Mouse (Mus musculus) testis, adult 2 months (tissue): ENCODE results near the gene Sema7a. TPM values are rescaled to one million over a fixed set of nuclear protein-coding genes. Genes with fewer than 3 reads are reported as not detected.
A peak's percentile ranks its signal among the peaks of the same experiment; 100 is the strongest.

Experiments
- H3K27ac ChIP-seq: fragments of 200-500 bp; 2 replicates; pipeline ENCODE4 v1.5.1; 2012; ENCODE audit warnings: low read depth, low read length; ENCODE audit not compliant: control insufficient read depth, insufficient read depth
- H3K27me3 ChIP-seq: fragments of 200-500 bp; 2 replicates; pipeline ENCODE4 v1.6.1; 2012; ENCODE audit warnings: mild to moderate bottlenecking, low read length, moderate library complexity; ENCODE audit not compliant: control insufficient read depth, insufficient read depth
- H3K36me3 ChIP-seq: fragments of 200-500 bp; 2 replicates; pipeline ENCODE4 v1.6.1; 2012; ENCODE audit warnings: mild to moderate bottlenecking, low read length; ENCODE audit not compliant: control insufficient read depth, insufficient read depth
- H3K4me1 ChIP-seq: fragments of 200-500 bp; 2 replicates; pipeline ENCODE4 v1.6.1; 2012; ENCODE audit warnings: low read length; ENCODE audit not compliant: control insufficient read depth, insufficient read depth
- H3K4me3 ChIP-seq: fragments of 200-500 bp; 2 replicates; pipeline ENCODE4 v1.5.1; 2012; ENCODE audit warnings: low read depth, mild to moderate bottlenecking, low read length, moderate library complexity, mixed read lengths; ENCODE audit not compliant: control insufficient read depth
- CTCF ChIP-seq: fragments of 200-500 bp; IDR thresholded peaks from 2 replicates; pipeline ENCODE4 v1.5.1; 2012; ENCODE audit warnings: low read depth, mild to moderate bottlenecking, inconsistent platforms, low read length, moderate library complexity; ENCODE audit not compliant: control insufficient read depth, insufficient read depth, insufficient replicate concordance
- POLR2A ChIP-seq: fragments of 200-500 bp; IDR thresholded peaks from 2 replicates; pipeline ENCODE4 v1.6.1; 2012; ENCODE audit warnings: low read depth, mild to moderate bottlenecking, inconsistent platforms, low read length, moderate library complexity; ENCODE audit not compliant: control insufficient read depth
- polyA plus RNA-seq: library from polyadenylated mRNA; depleted of rRNA; stranded (reverse); fragments of >200 nt; gene quantifications from 2 replicates; pipeline ENCODE4 v1.2.3, GENCODE M21; 2012; rRNA removed

Gene Sema7a
- polyA plus RNA-seq, 1 experiment: 27.9 TPM

DNA sequence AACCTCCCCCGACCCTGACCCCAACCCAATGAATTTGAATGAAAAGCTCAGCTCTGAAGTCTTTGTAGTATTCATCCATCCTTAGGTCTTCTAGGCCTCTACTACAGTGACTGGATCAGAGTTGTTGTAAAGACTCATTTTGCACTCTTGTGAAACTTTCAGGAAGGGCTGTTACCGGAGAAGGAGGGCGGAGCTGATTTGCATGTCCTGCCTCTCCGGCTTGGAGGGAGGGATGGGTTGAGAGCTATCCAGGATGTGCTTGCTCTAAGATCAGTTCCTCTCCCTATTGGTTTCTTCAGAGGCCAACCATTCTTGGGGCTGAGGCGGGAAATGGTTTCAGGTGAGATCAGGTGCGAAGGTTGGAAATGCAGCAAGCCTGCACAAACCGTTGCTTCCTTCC, 71.1 kb downstream of the Sema7a start:
- Histone ChIP-seq H3K27ac (peak overlapping the region; percentile 68), H3K27me3 (no peaks in the 10 kb centered on the region), H3K4me3 (no peak overlapping the region), H3K36me3 (no peaks in the 10 kb centered on the region), H3K4me1 (no peaks in the 10 kb centered on the region; the same call in 1 of the 2 replicates)
- TF ChIP-seq POLR2A: no peak
- TF ChIP-seq CTCF: no peak

GRCm38 (mm10) chr9:58011552-58011951, 71.6 kb downstream of the Sema7a start:
- H3K27me3 ChIP-seq: no peaks in the 10 kb centered on the region
- H3K27ac ChIP-seq: peak overlapping the region; percentile 68
- no peaks in the 10 kb centered on the region for H3K36me3 ChIP-seq
- H3K4me1 ChIP-seq: no peaks in the 10 kb centered on the region; the same call in 1 of the 2 replicates
- no peak for TF ChIP-seq POLR2A
- H3K4me3 ChIP-seq: no peak overlapping the region

Other genes starting within 250 kb of the Sema7a start
- 8.0 and 8.1 TPM in 2 replicates for gene Edc3, start 231.6 kb upstream of the Sema7a start, polyA plus RNA-seq
- 197 and 224 TPM in 2 replicates for gene Clk3, start 174.3 kb upstream of the Sema7a start, polyA plus RNA-seq
- gene Arid3b, start 103.3 kb upstream of the Sema7a start, polyA plus RNA-seq: 42.9 and 44.8 TPM in 2 replicates
- gene Ubl7, start 29.1 kb upstream of the Sema7a start, polyA plus RNA-seq: 714 and 753 TPM in 2 replicates
- gene Cyp11a1, start 66.3 kb downstream of the Sema7a start, polyA plus RNA-seq: 90.1 and 93.4 TPM in 2 replicates
- gene Stra6, start 123.7 kb downstream of the Sema7a start, polyA plus RNA-seq: 3.9 and 6.4 TPM in 2 replicates
- 97.2 and 107 TPM in 2 replicates for gene Ccdc33, start 178.7 kb downstream of the Sema7a start, polyA plus RNA-seq